Mouse (Mus musculus) heart, adult 2 months (tissue): Measurements from ENCODE around the gene Neurl1a. TPM values are rescaled to one million over a fixed set of nuclear protein-coding genes. Genes with fewer than 3 reads are reported as not detected.

Experiments used
- DNase-seq, 2 experiments: peaks; one replicate each; pipeline ENCODE4 v3.0.0; 2021
- H3K27ac ChIP-seq: fragments of 200-600 bp; 2 replicates; pipeline ENCODE4 v1.8.1; 2022
- H3K27me3 ChIP-seq: fragments of 200-500 bp; 2 replicates; pipeline ENCODE4 v1.6.1; 2012; ENCODE audit warnings: mild to moderate bottlenecking, low read length, inconsistent platforms, mixed read lengths; ENCODE audit not compliant: control insufficient read depth, insufficient read depth
- H3K36me3 ChIP-seq: fragments of 200-500 bp; 2 replicates; pipeline ENCODE4 v1.6.1; 2012; ENCODE audit warnings: low read length, inconsistent platforms; ENCODE audit not compliant: control insufficient read depth, insufficient read depth
- H3K4me1 ChIP-seq: fragments of 200-500 bp; 2 replicates; pipeline ENCODE4 v1.6.1; 2011; ENCODE audit warnings: low read length; ENCODE audit not compliant: control insufficient read depth, insufficient read depth
- H3K4me3 ChIP-seq: fragments of 200-600 bp; 2 replicates; pipeline ENCODE4 v1.8.1; 2022
- H3K79me2 ChIP-seq: fragments of 200-500 bp; replicated peaks from 2 replicates; pipeline ENCODE4 v1.6.1; 2012; ENCODE audit warnings: mild to moderate bottlenecking, inconsistent platforms, low read length, moderate library complexity, mixed read lengths; ENCODE audit not compliant: control insufficient read depth, insufficient read depth
- H3K9ac ChIP-seq: fragments of 200-500 bp; 2 replicates; pipeline ENCODE4 v1.6.1; 2012; ENCODE audit warnings: low read depth, mild to moderate bottlenecking, control low read depth, inconsistent platforms, low read length, mixed read lengths
- CTCF ChIP-seq: fragments of 200-600 bp; IDR thresholded peaks from 2 replicates; pipeline ENCODE4 v1.8.1; 2022; ENCODE audit warnings: antibody characterized with exemption, mild to moderate bottlenecking, moderate library complexity
- EP300 ChIP-seq: fragments of 200-500 bp; IDR thresholded peaks from 2 replicates; pipeline ENCODE4 v1.6.1; 2011; ENCODE audit warnings: low read depth, low read length, control low read depth; ENCODE audit not compliant: insufficient read depth
- POLR2A ChIP-seq: fragments of 200-500 bp; IDR thresholded peaks from 2 replicates; pipeline ENCODE4 v1.6.1; 2011; ENCODE audit warnings: mild to moderate bottlenecking, low read depth, low read length, control low read depth; ENCODE audit not compliant: insufficient read depth
- WGBS: fragments of 180-500 bp; shearing (Covaris S2); methylation state at CpG from one replicate; pipeline ENCODE4 v1.1.7; 2018; 5-methylcytosine and 5-hydroxymethylcytosine counted together
- intact Hi-C: fragments of 180-260 bp; cut with DNase I; formaldehyde crosslinking; loops from one replicate; pipeline ENCODE4 v1.15.1; 2025
- polyA plus RNA-seq: library from polyadenylated mRNA; depleted of rRNA; stranded (reverse); fragments of >200 nt; gene quantifications from 2 replicates; pipeline ENCODE4 v1.2.3, GENCODE M21; 2012
- total RNA-seq, 2 experiments: library from RNA; stranded (reverse); gene quantifications; 2 replicates each; pipeline ENCODE4 v1.2.3; 2021

The Neurl1a gene
- total and polyA plus RNA-seq, 3 experiments: 1.5 to 2.5 (median 1.7) TPM

DNA sequence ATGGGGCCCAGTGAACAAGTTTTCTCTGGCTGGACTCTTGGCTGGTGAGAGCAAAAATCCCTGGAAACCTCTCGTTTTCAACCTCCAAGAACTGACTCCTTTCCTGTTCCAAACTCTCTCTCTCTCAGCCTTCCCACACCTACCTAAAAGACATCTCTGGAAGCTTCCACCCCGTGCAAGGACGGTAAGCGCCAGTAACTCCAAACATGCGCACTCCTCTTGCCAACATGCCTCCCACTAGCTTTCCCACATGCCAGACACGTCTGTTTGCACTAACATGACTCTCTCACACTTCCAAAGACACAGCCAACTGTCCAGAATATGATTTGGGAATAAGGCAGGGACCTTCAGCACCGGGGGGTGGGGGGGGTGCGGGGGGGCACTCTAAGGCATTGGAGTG is 82.6 kb downstream of the Neurl1a start:
- intact Hi-C loops: loop anchor here (5.0 to 10.0 kb wide), 2 partner anchors 89 to 244 kb away; no protein-coding TSS in a partner anchor
- H3K9ac ChIP-seq: no peak overlapping the region
- TF ChIP-seq EP300: no peak
- no peak for TF ChIP-seq CTCF
- no peak for TF ChIP-seq POLR2A
- WGBS: 76% methylated on average over 8 of the region's 8 CpGs
- H3K4me3 ChIP-seq: no peak overlapping the region
- H3K4me1 ChIP-seq: no peaks in the 10 kb centered on the region; the same call in 1 of the 2 replicates
- no peaks in the 10 kb centered on the region for H3K79me2 ChIP-seq
- H3K27me3 ChIP-seq: no peaks in the 10 kb centered on the region
- no peaks in the 10 kb centered on the region for H3K36me3 ChIP-seq
- H3K27ac ChIP-seq: no peak overlapping the region
- DNase-seq: no peak

GRCm38 (mm10) chr19:47263621-47264020 is 85.0 kb downstream of the Neurl1a start:
- 93% methylated on average over 8 of the region's 8 CpGs for WGBS
- DNase-seq: no peak
- H3K4me1 ChIP-seq: peaks cover 2% of the 10 kb centered on the region; the same call in 1 of the 2 replicates
- TF ChIP-seq CTCF: no peak
- no peak overlapping the region for H3K9ac ChIP-seq
- H3K27ac ChIP-seq: no peak overlapping the region
- H3K4me3 ChIP-seq: no peak overlapping the region
- H3K79me2 ChIP-seq: no peaks in the 10 kb centered on the region
- intact Hi-C loops: loop anchor here (1.0 to 10.0 kb wide), 3 partner anchors 75 to 241 kb away; no protein-coding TSS in a partner anchor
- H3K36me3 ChIP-seq: no peaks in the 10 kb centered on the region
- H3K27me3 ChIP-seq: no peaks in the 10 kb centered on the region

- no peaks in the 10 kb centered on the region for H3K36me3 ChIP-seq
- no peaks in the 10 kb centered on the region for H3K27me3 ChIP-seq
- H3K4me3 ChIP-seq: no peak overlapping the region
- no peaks in the 10 kb centered on the region for H3K79me2 ChIP-seq
- WGBS: 54% methylated on average over 11 of the region's 11 CpGs
- intact Hi-C loops: loop anchor here (1.0 to 10.0 kb wide), 3 partner anchors 74 to 240 kb away; no protein-coding TSS in a partner anchor
- no peak overlapping the region for H3K27ac ChIP-seq
- peak; percentile 88 for TF ChIP-seq CTCF
- TF ChIP-seq POLR2A: no peak
- TF ChIP-seq EP300: peak; percentile 88
- DNase-seq: peak; percentile 72 to 79
- H3K9ac ChIP-seq: no peak overlapping the region
- H3K4me1 ChIP-seq: peaks cover 2% of the 10 kb centered on the region; the same call in 1 of the 2 replicates
Observed at GRCm38 (mm10) chr19:47264322-47265092, 85.9 kb downstream of the Neurl1a start.

DNA sequence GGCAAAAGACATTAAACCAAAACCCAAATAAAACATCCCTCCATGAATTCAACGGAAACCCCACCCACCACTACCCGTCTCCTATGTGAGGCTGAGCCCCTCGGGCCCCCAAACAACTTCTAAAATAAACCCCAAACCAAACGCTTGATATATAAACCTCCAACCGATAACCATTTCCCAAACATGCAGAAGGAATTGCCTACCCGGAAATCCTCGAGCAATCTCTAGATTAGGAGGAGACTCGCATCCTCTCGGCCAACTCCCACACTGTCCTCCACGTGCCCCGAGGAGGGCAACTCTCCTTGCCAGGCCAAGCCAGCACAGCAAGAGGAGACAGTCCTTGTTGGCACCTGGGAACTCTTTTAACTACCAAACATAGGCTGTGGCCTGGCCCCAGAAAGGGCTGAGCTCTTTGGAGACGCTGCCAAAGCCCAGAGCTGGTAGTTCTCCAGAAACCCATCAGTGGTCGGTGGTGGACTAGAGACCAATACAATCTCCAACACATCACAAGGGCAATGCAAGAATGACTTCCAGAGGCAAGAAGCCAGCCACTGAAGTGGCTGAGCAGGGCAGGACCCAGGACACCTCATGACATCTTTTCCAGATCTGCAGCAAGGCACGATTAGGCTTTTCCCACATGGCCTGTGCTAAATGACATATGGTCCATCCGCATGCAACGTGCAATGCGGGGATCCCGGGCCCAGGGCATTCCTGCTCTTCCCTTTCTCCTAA is 87.6 kb downstream of the Neurl1a start:
- WGBS: 51% methylated on average over 18 of the region's 18 CpGs
- H3K27me3 ChIP-seq: no peaks in the 10 kb centered on the region
- intact Hi-C loops: loop anchor here (10.0 kb wide), 1 partner anchor 239 kb away; no protein-coding TSS in a partner anchor

GRCm38 (mm10) chr19:47267066-47267465 is 88.4 kb downstream of the Neurl1a start:
- intact Hi-C loops: loop anchor here (10.0 kb wide), 1 partner anchor 238 kb away; no protein-coding TSS in a partner anchor
- no peaks in the 10 kb centered on the region for H3K79me2 ChIP-seq
- no peak overlapping the region for H3K27ac ChIP-seq
- peaks cover 2% of the 10 kb centered on the region; the same call in 1 of the 2 replicates for H3K4me1 ChIP-seq
- no peaks in the 10 kb centered on the region for H3K27me3 ChIP-seq
- no peaks in the 10 kb centered on the region for H3K36me3 ChIP-seq
- WGBS: 88% methylated on average over 21 of the region's 21 CpGs
- no peak overlapping the region for H3K4me3 ChIP-seq
- no peak overlapping the region for H3K9ac ChIP-seq
- TF ChIP-seq CTCF: no peak
- TF ChIP-seq POLR2A: no peak
- no peak for TF ChIP-seq EP300
- DNase-seq: no peak

More for the DNA sequence above, 87.6 kb downstream of the Neurl1a start:
- Histone ChIP-seq H3K27ac (no peak overlapping the region), H3K9ac (no peak overlapping the region), H3K4me1 (peaks cover 2% of the 10 kb centered on the region; the same call in 1 of the 2 replicates), H3K79me2 (no peaks in the 10 kb centered on the region), H3K36me3 (no peaks in the 10 kb centered on the region), H3K4me3 (no peak overlapping the region)
- DNase-seq: no peak
- TF ChIP-seq CTCF (no peak), POLR2A (no peak), EP300 (no peak)
